Comparison of ENCODE assay signal across 8 mouse cellular contexts in genomic region chr3:89259076-89259475, GRCm38 (mm10). TPM values are rescaled to one million over a fixed set of nuclear protein-coding genes. Genes with fewer than 3 reads are reported as not detected.
DNase-seq lines count a peak whose midpoint lies in the region; ATAC-seq and TF ChIP-seq lines count a peak whose summit lies in the region.

TSS of gene Dpm3 (plus strand) at chr3:89259358.

- no peak within 1 kb of the TSS for H3K9ac ChIP-seq in liver, adult 2 months (ENCODE audit: low read depth, low read length)
- no peak within 1 kb of the TSS for H3K9ac ChIP-seq in midbrain, embryonic 14.5 days (replicated peaks; ENCODE audit: low read length)

- H3K27me3 ChIP-seq in liver, adult 2 months (ENCODE audit: control insufficient read depth, insufficient read depth, low read length) = no peaks in the 10 kb centered on the region
- no peaks in the 10 kb centered on the region for H3K27me3 ChIP-seq in midbrain, embryonic 14.5 days (ENCODE audit: control insufficient read depth, insufficient read depth, low read length)

- WGBS in liver, adult 2 months = 65% methylated on average over 7 of the region's 7 CpGs
- WGBS in bone marrow, adult 2 months = 66% methylated on average over 7 of the region's 7 CpGs
- 53% methylated on average over 7 of the region's 7 CpGs for WGBS in midbrain, embryonic 14.5 days

- H3K36me3 ChIP-seq in liver, adult 2 months (ENCODE audit: control insufficient read depth, insufficient read depth, low read length) = no peaks in the 10 kb centered on the region
- H3K36me3 ChIP-seq in midbrain, embryonic 14.5 days (ENCODE audit: control insufficient read depth, insufficient read depth, low read length) = no peaks in the 10 kb centered on the region

- no peaks in the 10 kb centered on the region for H3K4me1 ChIP-seq in liver, adult 2 months (ENCODE audit: control insufficient read depth, insufficient read depth, low read length)
- no peaks in the 10 kb centered on the region for H3K4me1 ChIP-seq in bone marrow, adult 2 months (ENCODE audit: control insufficient read depth, insufficient read depth, low read length)
- H3K4me1 ChIP-seq in midbrain, embryonic 14.5 days (ENCODE audit: control insufficient read depth, insufficient read depth, low read length) = no peaks in the 10 kb centered on the region

- no peak within 1 kb of the TSS for H3K4me3 ChIP-seq in liver, adult 2 months (ENCODE audit: insufficient read depth, low read depth, low read length)
- H3K4me3 ChIP-seq in bone marrow, adult 2 months (replicated peaks; ENCODE audit: control insufficient read depth, low read depth, low read length) = no peak within 1 kb of the TSS
- H3K4me3 ChIP-seq in midbrain, embryonic 14.5 days (replicated peaks; ENCODE audit: low read depth, low read length) = no peak within 1 kb of the TSS

- no peak for TF ChIP-seq POLR2A in liver, adult 2 months (IDR thresholded peaks at IDR 0.05; ENCODE audit: extremely low read depth, insufficient read depth, low read length)
- no peak for TF ChIP-seq POLR2A in bone marrow, adult 2 months (IDR thresholded peaks at IDR 0.05; ENCODE audit: borderline replicate concordance, control insufficient read depth, low read depth, low read length)

- H3K79me2 ChIP-seq in liver, adult 2 months (ENCODE audit: control insufficient read depth, insufficient read depth, low read length) = no peaks in the 10 kb centered on the region

- H3K4me2 ChIP-seq in midbrain, embryonic 14.5 days (ENCODE audit: low read length) = no peak within 1 kb of the TSS

- ATAC-seq in granulocyte monocyte progenitor cell, adult 5-6 weeks (replicated peaks; ENCODE audit: poor library complexity, severe bottlenecking) = no peak
- no peak for ATAC-seq in midbrain, embryonic 14.5 days (ENCODE audit: low FRiP score, low TSS enrichment)

- H3K9me3 ChIP-seq in midbrain, embryonic 14.5 days (ENCODE audit: control insufficient read depth, low read length) = no peaks in the 10 kb centered on the region

- H3K27ac ChIP-seq in liver, adult 2 months (replicated peaks; ENCODE audit: insufficient read depth, low read depth, low read length) = no peak within 1 kb of the TSS
- H3K27ac ChIP-seq in bone marrow, adult 2 months (ENCODE audit: control insufficient read depth, insufficient read depth, low read depth, low read length, poor library complexity) = no peak within 1 kb of the TSS
- H3K27ac ChIP-seq in midbrain, embryonic 14.5 days (replicated peaks; ENCODE audit: low read depth, low read length) = no peak within 1 kb of the TSS

- no peak for TF ChIP-seq CTCF in liver, adult 2 months (IDR thresholded peaks at IDR 0.05; ENCODE audit: low read depth, low read length)
- no peak for TF ChIP-seq CTCF in bone marrow, adult 2 months (IDR thresholded peaks at IDR 0.05; ENCODE audit: control insufficient read depth, insufficient read depth, low read length)

- DNase-seq in liver, adult 2 months (ENCODE audit: extremely low read depth, low read depth, low spot score) = no peak
- no peak for DNase-seq in liver
- DNase-seq in layer of hippocampus, postnatal 14 days (ENCODE audit: low spot score in 2 of 2) = no peak
- no peak for DNase-seq in midbrain, embryonic 14.5 days
- DNase-seq in thymus, adult 18-20 months = no peak
- DNase-seq in cerebellum, postnatal 10 days = no peak

RNA-seq across cellular contexts. Expression of gene Dpm3, which starts in this region (rescaled TPM):
- 102 and 131 TPM in 2 replicates for total RNA-seq in liver, adult 2 months (2014; rRNA removed)
- 243 and 245 TPM in 2 replicates for polyA plus RNA-seq in liver, adult 2 months (2012; rRNA removed)
- 30.7 and 39.3 TPM in 2 replicates for polyA plus RNA-seq in bone marrow, adult 2 months (2011; ENCODE audit: insufficient read depth, insufficient read length, low replicate concordance, missing spikeins)
- total RNA-seq in granulocyte monocyte progenitor cell, adult 5-6 weeks (2014; fragmentation: Nextera tagmentation) = 31.2 and 122 TPM in 2 replicates
- 86.0 and 91.7 TPM in 2 replicates for total RNA-seq in granulocyte monocyte progenitor cell, adult 5-6 weeks (2017)
- 10 to 100 TPM; 50.0 to 63.2 TPM for total RNA-seq in layer of hippocampus, postnatal 14 days (2021)
- polyA plus RNA-seq in midbrain, embryonic 14.5 days (2014; fragmentation: Nextera tagmentation; extraction: Ambion mirVana) = 71.6 and 84.1 TPM in 2 replicates
